Mouse (Mus musculus) heart, embryonic 14.5 days (tissue): ENCODE results near the gene BC030867. TPM values are rescaled to one million over a fixed set of nuclear protein-coding genes. Genes with fewer than 3 reads are reported as not detected.
A peak's percentile ranks its signal among the peaks of the same experiment; 100 is the strongest.

Source experiments
- ATAC-seq: fragments of 200-750 bp; cut with Nextera tagmentation; 2 replicates; pipeline ENCODE4 v1.8.0; 2017; ENCODE audit warnings: low read depth, moderate TSS enrichment; ENCODE audit not compliant: insufficient number of reproducible peaks, insufficient read depth, low FRiP score
- H3K27ac ChIP-seq, 2 experiments: fragments of 200-500 bp in 1 of 2; fragments of 300-500 bp in 1 of 2; sonication (generic) in 1 of 2; replicated peaks in 1 of 2; 2 replicates each; pipeline ENCODE4 v1.5.1; 2012 to 2014; ENCODE audit warnings: low read depth in 2 of 2, low read length in 2 of 2, control low read depth in 1 of 2, mild to moderate bottlenecking in 1 of 2, mixed read lengths in 1 of 2; ENCODE audit not compliant: control insufficient read depth in 1 of 2, insufficient read depth in 1 of 2
- H3K27me3 ChIP-seq: fragments of 300-500 bp; sonication (generic); 2 replicates; pipeline ENCODE4 v1.6.1; 2014; ENCODE audit warnings: mild to moderate bottlenecking, low read length, control low read depth; ENCODE audit not compliant: control insufficient read depth, insufficient read depth
- H3K36me3 ChIP-seq: fragments of 300-500 bp; sonication (generic); 2 replicates; pipeline ENCODE4 v1.6.1; 2014; ENCODE audit warnings: mild to moderate bottlenecking, control low read depth, low read length, mixed read lengths; ENCODE audit not compliant: control insufficient read depth, insufficient read depth
- H3K4me1 ChIP-seq, 2 experiments: fragments of 200-500 bp in 1 of 2; fragments of 300-500 bp in 1 of 2; sonication (generic) in 1 of 2; 2 replicates each; pipeline ENCODE4 v1.6.1; 2012 to 2014; ENCODE audit warnings: low read length in 2 of 2, control low read depth in 1 of 2, mixed read lengths in 1 of 2; ENCODE audit not compliant: control insufficient read depth in 2 of 2, insufficient read depth in 2 of 2
- H3K4me2 ChIP-seq: fragments of 300-500 bp; sonication (generic); 2 replicates; pipeline ENCODE4 v1.6.1; 2014; ENCODE audit warnings: mild to moderate bottlenecking, low read length
- H3K4me3 ChIP-seq, 2 experiments: fragments of 200-500 bp in 1 of 2; fragments of 300-500 bp in 1 of 2; sonication (generic) in 1 of 2; 2 replicates each; pipeline ENCODE4 v1.5.1; 2012 to 2014; ENCODE audit warnings: low read length in 2 of 2, mild to moderate bottlenecking in 2 of 2, control low read depth in 1 of 2, low read depth in 1 of 2, moderate library complexity in 1 of 2; ENCODE audit not compliant: control insufficient read depth in 1 of 2, insufficient read depth in 1 of 2
- H3K9ac ChIP-seq: fragments of 300-500 bp; sonication (generic); 2 replicates; pipeline ENCODE4 v1.6.1; 2014; ENCODE audit warnings: mild to moderate bottlenecking, low read length
- H3K9me3 ChIP-seq: fragments of 300-500 bp; sonication (generic); 2 replicates; pipeline ENCODE4 v1.6.1; 2016; ENCODE audit warnings: low read length, control low read depth; ENCODE audit not compliant: control insufficient read depth
- WGBS: fragments of 180-500 bp; shearing (Covaris S2); extraction: QIAGEN DNeasy Blood & Tissue Kit; methylation state at CpG from one replicate; pipeline ENCODE4 v1.1.7; 2014; 5-methylcytosine and 5-hydroxymethylcytosine counted together
- polyA plus RNA-seq: library from polyadenylated mRNA; unstranded; fragments of >200 nt; fragmentation: Nextera tagmentation; extraction: Ambion mirVana; gene quantifications from 2 replicates; pipeline ENCODE4 v1.2.1, GENCODE M21; 2014

BC030867 gene
- polyA plus RNA-seq, 1 experiment from 2014 or later: 10.3 TPM

DNA sequence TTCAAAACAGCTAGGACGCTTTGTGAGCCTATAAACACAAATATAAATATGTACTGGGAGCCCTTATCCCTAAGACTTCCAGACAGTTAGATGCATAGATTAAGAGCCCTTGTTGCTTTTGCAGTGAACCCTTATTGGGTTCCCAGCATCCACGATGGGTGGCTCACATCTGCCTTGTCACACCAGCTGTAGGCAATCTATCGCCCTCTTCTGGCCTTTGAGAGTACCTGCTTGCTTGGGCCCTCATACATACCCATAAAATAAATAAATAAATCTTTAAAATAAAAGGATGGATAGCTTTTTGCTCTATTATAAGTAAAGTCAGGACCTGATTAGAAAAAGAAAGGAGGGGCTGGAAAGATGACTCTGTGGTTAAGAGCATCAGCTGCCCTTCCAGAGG, 9.8 kb downstream of the BC030867 start:
- Histone ChIP-seq H3K9me3 (no peaks in the 10 kb centered on the region), H3K9ac (no peak overlapping the region), H3K36me3 (peaks cover 46% of the 10 kb centered on the region), H3K4me1 (peaks cover 19 to 22% of the 10 kb centered on the region in 2 experiments), H3K4me2 (no peak overlapping the region), H3K27me3 (no peaks in the 10 kb centered on the region), H3K27ac (no peak overlapping the region), H3K4me3 (no peak overlapping the region)
- no peak for ATAC-seq
- 91% methylated on average over 3 of the region's 3 CpGs for WGBS

- 91% methylated on average over 7 of the region's 7 CpGs for WGBS
- peaks cover 47% of the 10 kb centered on the region for H3K36me3 ChIP-seq
- ATAC-seq: no peak
- H3K4me3 ChIP-seq: no peak overlapping the region
- H3K27me3 ChIP-seq: no peaks in the 10 kb centered on the region
- peaks cover 7 to 10% of the 10 kb centered on the region in 2 experiments for H3K4me1 ChIP-seq
- no peak overlapping the region for H3K9ac ChIP-seq
- no peak overlapping the region for H3K27ac ChIP-seq
- no peak overlapping the region for H3K4me2 ChIP-seq
- H3K9me3 ChIP-seq: no peaks in the 10 kb centered on the region
Observed at GRCm38 (mm10) chr11:102263211-102263610, 14.5 kb downstream of the BC030867 start.

DNA sequence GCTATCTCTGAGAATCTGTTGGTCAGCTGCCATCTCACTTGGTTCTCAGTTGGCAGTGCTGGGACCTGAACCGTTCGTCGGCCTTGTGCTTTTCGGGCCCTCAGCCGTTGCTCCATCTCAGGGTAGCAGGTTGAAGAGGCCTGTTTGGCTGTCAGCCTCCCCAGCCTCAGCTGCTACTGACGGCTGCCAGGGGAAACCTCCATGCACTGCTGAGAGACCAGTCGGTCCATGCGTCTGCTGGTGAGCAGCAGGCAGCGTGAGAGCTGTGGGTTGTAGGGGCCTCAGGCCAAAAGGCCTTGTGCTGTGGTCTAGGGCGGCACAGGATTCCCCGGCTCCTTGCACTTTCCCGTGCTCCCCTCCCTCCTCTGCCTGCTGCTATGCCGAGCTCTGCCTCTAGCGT, 17.1 kb downstream of the BC030867 start:
- no peaks in the 10 kb centered on the region for H3K27me3 ChIP-seq
- no peak overlapping the region for H3K9ac ChIP-seq
- 58% methylated on average over 14 of the region's 14 CpGs for WGBS
- no peak for ATAC-seq
- peaks cover 25% of the 10 kb centered on the region for H3K36me3 ChIP-seq
- no peaks in the 10 kb centered on the region for H3K9me3 ChIP-seq
- no peak overlapping the region for H3K4me2 ChIP-seq
- H3K27ac ChIP-seq: no peak overlapping the region
- peaks cover 12 to 16% of the 10 kb centered on the region in 2 experiments for H3K4me1 ChIP-seq
- H3K4me3 ChIP-seq: no peak overlapping the region

- no peaks in the 10 kb centered on the region for H3K9me3 ChIP-seq
- H3K4me2 ChIP-seq: peak overlapping the region; percentile 31; the same call in 1 of the 2 replicates
- no peak for ATAC-seq
- WGBS: 86% methylated on average over 8 of the region's 8 CpGs
- peaks cover 12 to 16% of the 10 kb centered on the region in 2 experiments for H3K4me1 ChIP-seq
- no peak overlapping the region for H3K27ac ChIP-seq
- H3K36me3 ChIP-seq: peaks cover 19% of the 10 kb centered on the region
- H3K4me3 ChIP-seq: no peak overlapping the region
- H3K27me3 ChIP-seq: no peaks in the 10 kb centered on the region
- peak overlapping the region; percentile 34; the same call in 1 of the 2 replicates for H3K9ac ChIP-seq
Observed at GRCm38 (mm10) chr11:102266631-102267355, 18.1 kb downstream of the BC030867 start.

DNA sequence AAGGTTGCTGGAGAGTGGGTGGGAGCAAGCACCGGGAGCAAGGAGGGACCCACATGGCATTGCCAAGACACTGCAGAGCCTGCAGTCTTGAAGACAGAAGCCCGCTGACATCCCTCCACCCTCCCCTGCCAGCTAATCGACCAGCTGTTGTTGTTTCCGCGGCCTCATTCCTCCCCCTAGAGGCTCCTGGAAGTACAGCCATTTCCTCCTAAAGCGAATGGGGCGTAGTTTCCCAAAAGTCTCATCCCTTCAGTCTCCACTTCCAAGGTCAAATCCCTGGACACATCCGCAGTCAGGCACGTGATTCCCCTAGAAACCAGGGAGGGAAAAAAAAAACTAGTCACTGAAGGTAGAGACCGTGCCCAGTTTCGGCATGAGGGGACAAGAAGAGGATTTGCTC, 18.8 kb downstream of the BC030867 start:
- no peak overlapping the region for H3K4me3 ChIP-seq
- H3K9me3 ChIP-seq: no peaks in the 10 kb centered on the region
- peaks cover 12 to 16% of the 10 kb centered on the region in 2 experiments for H3K4me1 ChIP-seq
- 0 out of 2 replicates have a peak, but pooled peaks have one; percentile 19 for ATAC-seq
- peaks cover 13% of the 10 kb centered on the region for H3K36me3 ChIP-seq
- H3K4me2 ChIP-seq: peak overlapping the region; percentile 31; the same call in 1 of the 2 replicates
- H3K27me3 ChIP-seq: no peaks in the 10 kb centered on the region
- 1% methylated on average over 11 of the region's 11 CpGs for WGBS
- H3K27ac ChIP-seq: no peak overlapping the region
- H3K9ac ChIP-seq: peak overlapping the region; percentile 34; the same call in 1 of the 2 replicates

- H3K9ac ChIP-seq: no peak within 1 kb of the TSS; the same call in 1 of the 2 replicates
- no peaks in the 10 kb centered on the region for H3K27me3 ChIP-seq
- peaks cover 7% of the 10 kb centered on the region; the same call in 1 of the 2 replicates for H3K36me3 ChIP-seq
- peaks cover 12 to 16% of the 10 kb centered on the region in 2 experiments for H3K4me1 ChIP-seq
- 0 out of 2 replicates have a peak within 1 kb of the TSS, but pooled peaks have one; percentile 31 for H3K4me2 ChIP-seq
- no peak for ATAC-seq
- no peak within 1 kb of the TSS for H3K4me3 ChIP-seq
- whole genome bisulfite sequencing: 84% methylated on average over 12 of the region's 12 CpGs
- no peaks in the 10 kb centered on the region for H3K9me3 ChIP-seq
- H3K27ac ChIP-seq: 0 out of 4 replicates have a peak within 1 kb of the TSS, but pooled peaks of 1 of the 2 experiments have one; percentile 19
Observed at GRCm38 (mm10) chr11:102268520-102269244, 20.0 kb downstream of the BC030867 start, which contains the start of gene Asb16. TSS of gene Asb16 (plus strand) at chr11:102268743.

DNA sequence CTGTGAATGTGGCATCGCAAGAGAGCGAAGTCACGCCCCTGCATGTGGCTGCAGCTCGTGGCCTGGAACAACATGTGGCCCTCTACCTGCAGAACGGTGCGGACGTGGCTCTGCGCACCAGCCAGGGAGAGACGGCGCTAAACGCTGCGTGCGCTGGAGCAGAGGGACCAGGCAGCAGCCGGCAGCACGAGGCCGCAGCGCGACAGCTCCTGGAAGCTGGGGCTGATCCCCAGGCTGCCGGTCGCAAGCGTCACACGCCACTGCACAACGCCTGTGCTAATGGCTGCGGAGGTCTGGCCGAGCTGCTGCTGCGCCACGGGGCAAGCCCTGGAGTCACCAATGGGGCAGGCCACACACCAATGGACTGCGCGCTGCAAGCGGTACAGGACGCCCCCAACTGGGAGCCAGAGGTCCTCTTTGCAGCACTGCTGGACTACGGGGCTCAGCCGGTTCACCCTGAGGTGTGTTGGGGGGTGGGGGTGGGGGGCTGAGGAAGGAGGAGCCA, 27.8 kb downstream of the BC030867 start:
- peaks cover 10% of the 10 kb centered on the region for H3K27me3 ChIP-seq
- no peaks in the 10 kb centered on the region for H3K9me3 ChIP-seq
- 2% methylated on average over 33 of the region's 33 CpGs for WGBS
- H3K4me2 ChIP-seq: peak overlapping the region; percentile 80
- peak overlapping the region; percentile 68 for H3K9ac ChIP-seq
- ATAC-seq: peak; percentile 61
- H3K36me3 ChIP-seq: no peaks in the 10 kb centered on the region
- peak overlapping the region; percentile 32 to 36 for H3K4me3 ChIP-seq
- H3K4me1 ChIP-seq: peaks cover 0 to 6% of the 10 kb centered on the region in 2 experiments; a peak in 1 of 4 replicates
- H3K27ac ChIP-seq: no peak overlapping the region
